Comparison of ENCODE assay signal across 9 mouse cellular contexts in genomic region chr4:141033606-141034549, GRCm38 (mm10). TPM values are rescaled to one million over a fixed set of nuclear protein-coding genes. Genes with fewer than 3 reads are reported as not detected.
A peak's percentile ranks its signal among the peaks of the same experiment; 100 is the strongest.
DNase-seq lines count a peak whose midpoint lies in the region; ATAC-seq and TF ChIP-seq lines count a peak whose summit lies in the region.
"Had no signal": no experiment of that assay in that cellular context is flagged by ENCODE, and none has a peak within 500 bp of the region (broad histone marks: within the 10 kb centered on the region; RNA-seq: fewer than 3 reads in every experiment).

No protein-coding gene starts in this region.

- DNase-seq in embryonic facial prominence, embryonic 10.5 days (ENCODE audit: low spot score), result no peak
- peak; percentile 27 for DNase-seq in urinary bladder, postnatal 25 days (ENCODE audit: low spot score)
- DNase-seq in urinary bladder, adult 2 months (ENCODE audit: low spot score), result no peak
- DNase-seq in stomach, postnatal 0 days (ENCODE audit: low spot score), result peak; percentile 84
- no peak for DNase-seq in right cerebral cortex, postnatal 10 days (ENCODE audit: low spot score in 2 of 2)
- no peak for DNase-seq in thymus, postnatal 0 days (ENCODE audit: low spot score)

- H3K9ac ChIP-seq in embryonic facial prominence, embryonic 12.5 days, result peak overlapping the region; percentile 17; the same call in 1 of the 2 replicates
- no peak overlapping the region for H3K9ac ChIP-seq in limb, embryonic 15.5 days
- peak overlapping the region; percentile 18; the same call in 1 of the 2 replicates for H3K9ac ChIP-seq in stomach, postnatal 0 days (ENCODE audit: low read length)

- no peak for ATAC-seq in embryonic facial prominence, embryonic 12.5 days (ENCODE audit: insufficient number of reproducible peaks, insufficient read depth, low FRiP score, low TSS enrichment)
- no peak for ATAC-seq in limb, embryonic 15.5 days (ENCODE audit: insufficient number of reproducible peaks, low FRiP score, low TSS enrichment, low read depth)
- peak; percentile 71 for ATAC-seq in stomach, postnatal 0 days (ENCODE audit: low FRiP score, low TSS enrichment)

- H3K27ac ChIP-seq in embryonic facial prominence, embryonic 12.5 days, result no peak overlapping the region
- no peak overlapping the region for H3K27ac ChIP-seq in embryonic facial prominence, embryonic 10.5 days (replicated peaks)
- H3K27ac ChIP-seq in limb, embryonic 15.5 days, result peak overlapping the region; percentile 33
- peak overlapping the region; percentile 61; the same call in 1 of the 2 replicates for H3K27ac ChIP-seq in stomach, postnatal 0 days (replicated peaks)

- peak; percentile 63 for TF ChIP-seq CTCF in stomach, postnatal 0 days (IDR thresholded peaks at IDR 0.05; ENCODE audit: low read depth)

- H3K4me2 ChIP-seq in embryonic facial prominence, embryonic 12.5 days (replicated peaks), result no peak overlapping the region
- H3K4me2 ChIP-seq in limb, embryonic 15.5 days, result no peak overlapping the region
- no peak overlapping the region for H3K4me2 ChIP-seq in stomach, postnatal 0 days (replicated peaks; ENCODE audit: low read depth)

- H3K27me3 ChIP-seq in embryonic facial prominence, embryonic 12.5 days, result no peaks in the 10 kb centered on the region
- no peaks in the 10 kb centered on the region for H3K27me3 ChIP-seq in embryonic facial prominence, embryonic 10.5 days (replicated peaks; ENCODE audit: low read depth, poor library complexity, severe bottlenecking)
- H3K27me3 ChIP-seq in limb, embryonic 15.5 days, result no peaks in the 10 kb centered on the region
- H3K27me3 ChIP-seq in stomach, postnatal 0 days (ENCODE audit: control insufficient read depth, insufficient read depth, low read length), result no peaks in the 10 kb centered on the region

- WGBS in embryonic facial prominence, embryonic 12.5 days, result 81% methylated on average over 27 of the region's 27 CpGs
- WGBS in embryonic facial prominence, embryonic 10.5 days, result 87% methylated on average over 27 of the region's 27 CpGs
- WGBS in limb, embryonic 15.5 days, result 73% methylated on average over 27 of the region's 27 CpGs
- WGBS in stomach, postnatal 0 days, result 59% methylated on average over 27 of the region's 27 CpGs

- no peaks in the 10 kb centered on the region for H3K4me1 ChIP-seq in embryonic facial prominence, embryonic 12.5 days
- H3K4me1 ChIP-seq in embryonic facial prominence, embryonic 10.5 days, result 0 out of 2 replicates have a peak, but pooled peaks cover 3% of the 10 kb centered on the region
- H3K4me1 ChIP-seq in limb, embryonic 15.5 days, result peaks cover 22% of the 10 kb centered on the region
- no peaks in the 10 kb centered on the region; the same call in 1 of the 2 replicates for H3K4me1 ChIP-seq in stomach, postnatal 0 days (replicated peaks; ENCODE audit: control insufficient read depth, insufficient read depth)

- no peak for TF ChIP-seq EP300 in stomach, postnatal 0 days (optimal IDR thresholded peaks at IDR 0.05)

- H3K4me3 ChIP-seq in embryonic facial prominence, embryonic 12.5 days, result no peak overlapping the region
- no peak overlapping the region for H3K4me3 ChIP-seq in embryonic facial prominence, embryonic 10.5 days
- no peak overlapping the region for H3K4me3 ChIP-seq in limb, embryonic 15.5 days
- no peak overlapping the region for H3K4me3 ChIP-seq in stomach, postnatal 0 days (ENCODE audit: low read depth, low read length)

- H3K9me3 ChIP-seq in embryonic facial prominence, embryonic 12.5 days, result no peaks in the 10 kb centered on the region
- no peaks in the 10 kb centered on the region for H3K9me3 ChIP-seq in embryonic facial prominence, embryonic 10.5 days
- no peaks in the 10 kb centered on the region for H3K9me3 ChIP-seq in limb, embryonic 15.5 days
- H3K9me3 ChIP-seq in stomach, postnatal 0 days (ENCODE audit: control insufficient read depth, low read length), result no peaks in the 10 kb centered on the region

- peaks cover 76% of the 10 kb centered on the region for H3K36me3 ChIP-seq in embryonic facial prominence, embryonic 12.5 days
- peaks cover 95% of the 10 kb centered on the region for H3K36me3 ChIP-seq in embryonic facial prominence, embryonic 10.5 days (replicated peaks)
- peaks cover 55% of the 10 kb centered on the region for H3K36me3 ChIP-seq in limb, embryonic 15.5 days
- peaks cover 3% of the 10 kb centered on the region; the same call in 1 of the 2 replicates for H3K36me3 ChIP-seq in stomach, postnatal 0 days (ENCODE audit: control insufficient read depth, insufficient read depth, low read length)

RNA-seq across cellular contexts. Expression of gene Mfap2, which starts 23.7 kb away (rescaled TPM):
- 646 and 656 TPM in 2 replicates for polyA plus RNA-seq in embryonic facial prominence, embryonic 12.5 days (2016; fragmentation: Nextera tagmentation; extraction: Ambion mirVana)
- polyA plus RNA-seq in embryonic facial prominence, embryonic 10.5 days (2016; fragmentation: Nextera tagmentation; extraction: Ambion mirVana), result 399 and 480 TPM in 2 replicates
- polyA plus RNA-seq in urinary bladder, adult 2 months (2012; rRNA removed), result 37.6 and 37.9 TPM in 2 replicates
- 958 and 1,066 TPM in 2 replicates for polyA plus RNA-seq in limb, embryonic 15.5 days (2015; fragmentation: Nextera tagmentation; extraction: Ambion mirVana)
- 244 and 247 TPM in 2 replicates for polyA plus RNA-seq in stomach, postnatal 0 days (2015; fragmentation: Nextera tagmentation; extraction: Ambion mirVana)
- 24.4 and 32.8 TPM in 2 replicates for polyA plus RNA-seq in thymus, postnatal 0 days (2015; fragmentation: Nextera tagmentation; extraction: Ambion mirVana)

RNA-seq across cellular contexts. Expression of gene Crocc, which starts 26.5 kb away (rescaled TPM):
- 13.2 TPM in 2 replicates for polyA plus RNA-seq in embryonic facial prominence, embryonic 12.5 days (2016; fragmentation: Nextera tagmentation; extraction: Ambion mirVana)
- polyA plus RNA-seq in embryonic facial prominence, embryonic 10.5 days (2016; fragmentation: Nextera tagmentation; extraction: Ambion mirVana), result 11.0 and 11.3 TPM in 2 replicates
- 27.0 and 30.8 TPM in 2 replicates for polyA plus RNA-seq in urinary bladder, adult 2 months (2012; rRNA removed)
- polyA plus RNA-seq in limb, embryonic 15.5 days (2015; fragmentation: Nextera tagmentation; extraction: Ambion mirVana), result 4.0 and 5.8 TPM in 2 replicates
- 1.4 and 1.6 TPM in 2 replicates for polyA plus RNA-seq in stomach, postnatal 0 days (2015; fragmentation: Nextera tagmentation; extraction: Ambion mirVana)
- polyA plus RNA-seq in thymus, postnatal 0 days (2015; fragmentation: Nextera tagmentation; extraction: Ambion mirVana), result 1.9 and 2.1 TPM in 2 replicates

RNA-seq across cellular contexts. Expression of gene Necap2, which starts 44.3 kb away (rescaled TPM):
- 79.8 and 84.5 TPM in 2 replicates for polyA plus RNA-seq in embryonic facial prominence, embryonic 12.5 days (2016; fragmentation: Nextera tagmentation; extraction: Ambion mirVana)
- polyA plus RNA-seq in embryonic facial prominence, embryonic 10.5 days (2016; fragmentation: Nextera tagmentation; extraction: Ambion mirVana), result 65.6 and 69.4 TPM in 2 replicates
- polyA plus RNA-seq in urinary bladder, adult 2 months (2012; rRNA removed), result 65.9 and 77.0 TPM in 2 replicates
- polyA plus RNA-seq in limb, embryonic 15.5 days (2015; fragmentation: Nextera tagmentation; extraction: Ambion mirVana), result 95.8 and 104 TPM in 2 replicates
- 77.7 and 81.1 TPM in 2 replicates for polyA plus RNA-seq in stomach, postnatal 0 days (2015; fragmentation: Nextera tagmentation; extraction: Ambion mirVana)
- polyA plus RNA-seq in thymus, postnatal 0 days (2015; fragmentation: Nextera tagmentation; extraction: Ambion mirVana), result 93.7 and 103 TPM in 2 replicates

RNA-seq across cellular contexts. Expression of gene Atp13a2, which starts 47.2 kb away (rescaled TPM):
- 56.1 and 63.3 TPM in 2 replicates for polyA plus RNA-seq in embryonic facial prominence, embryonic 12.5 days (2016; fragmentation: Nextera tagmentation; extraction: Ambion mirVana)
- polyA plus RNA-seq in embryonic facial prominence, embryonic 10.5 days (2016; fragmentation: Nextera tagmentation; extraction: Ambion mirVana), result 42.4 and 43.2 TPM in 2 replicates
- 49.5 and 57.3 TPM in 2 replicates for polyA plus RNA-seq in urinary bladder, adult 2 months (2012; rRNA removed)
- 37.3 and 41.0 TPM in 2 replicates for polyA plus RNA-seq in limb, embryonic 15.5 days (2015; fragmentation: Nextera tagmentation; extraction: Ambion mirVana)
- polyA plus RNA-seq in stomach, postnatal 0 days (2015; fragmentation: Nextera tagmentation; extraction: Ambion mirVana), result 14.4 and 15.9 TPM in 2 replicates
- polyA plus RNA-seq in thymus, postnatal 0 days (2015; fragmentation: Nextera tagmentation; extraction: Ambion mirVana), result 39.0 and 41.8 TPM in 2 replicates

RNA-seq across cellular contexts. Expression of gene Spata21, which starts 54.3 kb away (rescaled TPM):
- polyA plus RNA-seq in embryonic facial prominence, embryonic 12.5 days (2016; fragmentation: Nextera tagmentation; extraction: Ambion mirVana), result 0.14 TPM in 1 of 2 replicates, not detected in the other
- polyA plus RNA-seq in embryonic facial prominence, embryonic 10.5 days (2016; fragmentation: Nextera tagmentation; extraction: Ambion mirVana), result 0.05 and 0.11 TPM in 2 replicates
- not detected in 2 replicates for polyA plus RNA-seq in urinary bladder, adult 2 months (2012; rRNA removed)
- 0.14 and 0.36 TPM in 2 replicates for polyA plus RNA-seq in limb, embryonic 15.5 days (2015; fragmentation: Nextera tagmentation; extraction: Ambion mirVana)
- polyA plus RNA-seq in stomach, postnatal 0 days (2015; fragmentation: Nextera tagmentation; extraction: Ambion mirVana), result 0.05 and 0.11 TPM in 2 replicates
- 0.15 and 0.17 TPM in 2 replicates for polyA plus RNA-seq in thymus, postnatal 0 days (2015; fragmentation: Nextera tagmentation; extraction: Ambion mirVana)
- polyA plus RNA-seq: neural tube, embryonic 11.5 days had no signal

Comparison
In these comparisons a context has a peak if more than half of its experiments do, and no peak if none do; other contexts are left out.
1. DNase-seq: peak in urinary bladder, postnatal 25 days (single experiment) and stomach, postnatal 0 days (single experiment); none in embryonic facial prominence, embryonic 10.5 days (single experiment), urinary bladder, adult 2 months (single experiment), right cerebral cortex, postnatal 10 days (0 of 2) and thymus, postnatal 0 days (single experiment).
2. H3K27ac ChIP-seq: peak in limb, embryonic 15.5 days (single experiment) and stomach, postnatal 0 days (single experiment); none in embryonic facial prominence, embryonic 12.5 days (single experiment) and embryonic facial prominence, embryonic 10.5 days (single experiment).